Mouse (Mus musculus): ENCODE measurements around the gene Med29. TPM values are rescaled to one million over a fixed set of nuclear protein-coding genes. Genes with fewer than 3 reads are reported as not detected.

The Med29 gene
- polyA plus RNA-seq, 1 experiment = 2.2 TPM

- Histone ChIP-seq H3K27me3 (ENCODE audit: control insufficient read depth) (peaks cover 29% of the 10 kb centered on the region), H3K4me1 (ENCODE audit: control insufficient read depth) (peaks cover 72% of the 10 kb centered on the region), H3K4me3 (replicated peaks) (peak overlapping the region; percentile 67), H3K9me3 (ENCODE audit: control insufficient read depth, low read length) (no peaks in the 10 kb centered on the region), H3K36me3 (ENCODE audit: control insufficient read depth) (peaks cover 12% of the 10 kb centered on the region)
- peak; percentile 34; the same call in 1 of the 2 replicates for TF ChIP-seq GATA1 (IDR thresholded peaks at IDR 0.05; ENCODE audit: low read length)
- no peak for TF ChIP-seq TAL1 (IDR thresholded peaks at IDR 0.05; ENCODE audit: low read length)
Observed at GRCm38 (mm10) chr7:28373131-28373581, 19.4 kb downstream of the Med29 start.

GRCm38 (mm10) chr7:28372251-28373108 is 20.0 kb downstream of the Med29 start, which contains the start of gene Plekhg2:
Gene Plekhg2, minus strand, starts transcription at chr7:28372599.
- TF ChIP-seq TAL1 (IDR thresholded peaks at IDR 0.05; ENCODE audit: low read length) (no peak), GATA1 (IDR thresholded peaks at IDR 0.05; ENCODE audit: low read length) (no peak)
- H3K4me1 ChIP-seq (ENCODE audit: control insufficient read depth) = peaks cover 66% of the 10 kb centered on the region

DNA sequence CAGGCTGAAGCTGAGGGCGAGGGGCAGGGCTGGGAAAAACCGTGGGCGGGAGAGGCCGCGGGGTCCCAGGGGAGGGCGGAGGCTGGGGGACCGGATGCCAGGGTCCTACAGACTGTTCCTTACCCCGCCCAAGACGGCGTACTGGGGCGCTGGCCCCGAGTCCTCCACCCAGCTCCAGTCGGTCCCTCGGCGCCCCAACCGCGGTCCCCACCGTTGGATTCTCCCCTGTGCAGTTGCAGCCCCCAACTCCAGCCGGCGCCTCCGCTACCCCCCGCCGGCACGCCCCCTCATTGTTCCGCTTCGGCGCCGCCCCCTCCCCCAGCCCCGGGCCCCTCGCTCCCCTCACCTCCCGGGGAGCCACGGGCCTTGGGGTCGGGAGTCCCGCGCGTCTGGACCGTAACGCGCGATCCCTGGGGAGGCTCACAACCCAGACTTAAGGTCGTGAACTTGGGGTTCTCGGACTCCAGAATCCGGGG is 21.0 kb downstream of the Med29 start:
- peaks cover 6% of the 10 kb centered on the region; the same call in 1 of the 2 replicates for H3K36me3 ChIP-seq (ENCODE audit: control insufficient read depth)
- no peaks in the 10 kb centered on the region for H3K9me3 ChIP-seq (ENCODE audit: control insufficient read depth, low read length)
- TF ChIP-seq TAL1 (IDR thresholded peaks at IDR 0.05; ENCODE audit: low read length) = no peak
- TF ChIP-seq GATA1 (IDR thresholded peaks at IDR 0.05; ENCODE audit: low read length) = no peak
- peaks cover 25% of the 10 kb centered on the region for H3K27me3 ChIP-seq (ENCODE audit: control insufficient read depth)
- peaks cover 58% of the 10 kb centered on the region for H3K4me1 ChIP-seq (ENCODE audit: control insufficient read depth)
- peak overlapping the region; percentile 67 for H3K4me3 ChIP-seq (replicated peaks)

More at GRCm38 (mm10) chr7:28372251-28373108, 20.0 kb downstream of the Med29 start, which contains the start of gene Plekhg2:
- peaks cover 9% of the 10 kb centered on the region for H3K36me3 ChIP-seq (ENCODE audit: control insufficient read depth)
- no peaks in the 10 kb centered on the region for H3K9me3 ChIP-seq (ENCODE audit: control insufficient read depth, low read length)
- H3K4me3 ChIP-seq (replicated peaks) = peak within 1 kb of the TSS; percentile 67
- H3K27me3 ChIP-seq (ENCODE audit: control insufficient read depth) = peaks cover 25% of the 10 kb centered on the region

- Histone ChIP-seq H3K4me3 (replicated peaks) (peak overlapping the region; percentile 67), H3K9me3 (ENCODE audit: control insufficient read depth, low read length) (no peaks in the 10 kb centered on the region), H3K4me1 (ENCODE audit: control insufficient read depth) (peaks cover 53% of the 10 kb centered on the region), H3K27me3 (ENCODE audit: control insufficient read depth) (peaks cover 25% of the 10 kb centered on the region), H3K36me3 (ENCODE audit: control insufficient read depth) (peaks cover 6% of the 10 kb centered on the region; the same call in 1 of the 2 replicates)
- no peak for TF ChIP-seq GATA1 (IDR thresholded peaks at IDR 0.05; ENCODE audit: low read length)
- no peak for TF ChIP-seq TAL1 (IDR thresholded peaks at IDR 0.05; ENCODE audit: low read length)
Observed at GRCm38 (mm10) chr7:28370977-28371513, 21.5 kb downstream of the Med29 start.

GRCm38 (mm10) chr7:28370051-28370450 is 22.5 kb downstream of the Med29 start:
- Histone ChIP-seq H3K9me3 (ENCODE audit: control insufficient read depth, low read length) (no peaks in the 10 kb centered on the region), H3K4me3 (replicated peaks) (no peak overlapping the region), H3K4me1 (ENCODE audit: control insufficient read depth) (peaks cover 43% of the 10 kb centered on the region), H3K27me3 (ENCODE audit: control insufficient read depth) (peaks cover 25% of the 10 kb centered on the region), H3K36me3 (ENCODE audit: control insufficient read depth) (peaks cover 6% of the 10 kb centered on the region; the same call in 1 of the 2 replicates)
- TF ChIP-seq GATA1 (IDR thresholded peaks at IDR 0.05; ENCODE audit: low read length) = no peak
- no peak for TF ChIP-seq TAL1 (IDR thresholded peaks at IDR 0.05; ENCODE audit: low read length)

- H3K4me3 ChIP-seq (replicated peaks) = no peak overlapping the region
- TF ChIP-seq GATA1 (IDR thresholded peaks at IDR 0.05; ENCODE audit: low read length) (no peak), TAL1 (IDR thresholded peaks at IDR 0.05; ENCODE audit: low read length) (no peak)
- H3K36me3 ChIP-seq (ENCODE audit: control insufficient read depth) = peaks cover 6% of the 10 kb centered on the region; the same call in 1 of the 2 replicates
- H3K4me1 ChIP-seq (ENCODE audit: control insufficient read depth) = peaks cover 27% of the 10 kb centered on the region
- peaks cover 25% of the 10 kb centered on the region for H3K27me3 ChIP-seq (ENCODE audit: control insufficient read depth)
- H3K9me3 ChIP-seq (ENCODE audit: control insufficient read depth, low read length) = no peaks in the 10 kb centered on the region
Observed at GRCm38 (mm10) chr7:28368276-28368920, 24.1 kb downstream of the Med29 start.

DNA sequence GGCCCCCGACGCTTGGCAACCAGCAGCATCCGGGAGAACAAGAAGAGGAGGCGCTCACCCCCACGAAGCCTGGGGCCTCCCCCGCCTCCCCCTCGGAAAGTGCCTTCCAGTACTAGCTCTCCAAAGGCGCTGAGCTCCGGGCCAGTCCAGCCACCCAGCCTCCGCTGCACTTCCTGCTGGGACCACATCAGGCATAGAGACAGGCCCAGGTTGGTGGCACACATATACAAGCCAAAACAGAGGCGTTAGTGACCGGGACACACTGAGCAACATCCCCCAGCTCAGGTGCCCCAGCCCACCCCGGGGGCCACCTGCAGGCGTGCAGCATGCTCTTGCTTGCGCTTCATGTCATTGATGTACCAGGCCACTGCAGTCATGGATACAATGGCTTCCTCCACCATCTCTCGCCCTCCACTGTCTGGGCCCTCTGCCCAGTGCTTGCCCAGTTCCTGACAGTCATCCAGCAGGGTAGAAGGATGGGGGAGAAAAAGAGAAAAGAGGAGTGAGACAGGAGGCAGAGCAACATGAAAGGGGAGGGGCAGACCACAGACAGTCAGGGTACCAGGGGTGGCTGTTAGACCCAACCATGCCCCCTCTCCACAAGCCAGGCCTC is 24.7 kb downstream of the Med29 start:
- H3K36me3 ChIP-seq (ENCODE audit: control insufficient read depth) = peaks cover 6% of the 10 kb centered on the region; the same call in 1 of the 2 replicates
- H3K4me1 ChIP-seq (ENCODE audit: control insufficient read depth) = peaks cover 22% of the 10 kb centered on the region
- no peak for TF ChIP-seq TAL1 (IDR thresholded peaks at IDR 0.05; ENCODE audit: low read length)
- H3K27me3 ChIP-seq (ENCODE audit: control insufficient read depth) = peaks cover 25% of the 10 kb centered on the region
- no peaks in the 10 kb centered on the region for H3K9me3 ChIP-seq (ENCODE audit: control insufficient read depth, low read length)
- no peak overlapping the region for H3K4me3 ChIP-seq (replicated peaks)

GRCm38 (mm10) chr7:28362441-28363060 is 30.0 kb downstream of the Med29 start:
- no peaks in the 10 kb centered on the region for H3K27me3 ChIP-seq (ENCODE audit: control insufficient read depth)
- TF ChIP-seq TAL1 (IDR thresholded peaks at IDR 0.05; ENCODE audit: low read length) (no peak), GATA1 (IDR thresholded peaks at IDR 0.05; ENCODE audit: low read length) (no peak)
- no peak overlapping the region for H3K4me3 ChIP-seq (replicated peaks)
- H3K9me3 ChIP-seq (ENCODE audit: control insufficient read depth, low read length) = no peaks in the 10 kb centered on the region
- peaks cover 3% of the 10 kb centered on the region; the same call in 1 of the 2 replicates for H3K36me3 ChIP-seq (ENCODE audit: control insufficient read depth)
- no peaks in the 10 kb centered on the region for H3K4me1 ChIP-seq (ENCODE audit: control insufficient read depth)

All from erythroblast, embryonic 14.5 days (primary cell).